Mouse (Mus musculus) stomach, postnatal 0 days (tissue): ENCODE data around the gene Dctn1. TPM values are rescaled to one million over a fixed set of nuclear protein-coding genes. Genes with fewer than 3 reads are reported as not detected.

Source experiments
- ATAC-seq: fragments of 200-750 bp; cut with Nextera tagmentation; 2 replicates; pipeline ENCODE4 v1.8.0; 2017; ENCODE audit not compliant: low FRiP score, low TSS enrichment
- DNase-seq: peaks from one replicate; pipeline ENCODE4 v3.0.0-alpha.2; 2016; ENCODE audit warnings: low spot score
- H3K27ac ChIP-seq: fragments of 300-500 bp; sonication (generic); replicated peaks from 2 replicates; pipeline ENCODE4 v1.5.1; 2014; ENCODE audit warnings: mild to moderate bottlenecking, control low read depth
- H3K27me3 ChIP-seq: fragments of 300-500 bp; sonication (generic); 2 replicates; pipeline ENCODE4 v1.6.1; 2014; ENCODE audit warnings: low read length; ENCODE audit not compliant: control insufficient read depth, insufficient read depth
- H3K36me3 ChIP-seq: fragments of 300-500 bp; sonication (generic); 2 replicates; pipeline ENCODE4 v1.6.1; 2014; ENCODE audit warnings: low read length, mixed read lengths; ENCODE audit not compliant: control insufficient read depth, insufficient read depth
- H3K4me1 ChIP-seq: fragments of 300-500 bp; sonication (generic); replicated peaks from 2 replicates; pipeline ENCODE4 v1.6.1; 2014; ENCODE audit warnings: antibody characterized with exemption; ENCODE audit not compliant: control insufficient read depth, insufficient read depth
- H3K4me2 ChIP-seq: fragments of 300-500 bp; sonication (generic); replicated peaks from 2 replicates; pipeline ENCODE4 v1.6.1; 2014; ENCODE audit warnings: low read depth, mild to moderate bottlenecking, control low read depth, moderate library complexity
- H3K4me3 ChIP-seq: fragments of 300-500 bp; sonication (generic); 2 replicates; pipeline ENCODE4 v1.5.1; 2014; ENCODE audit warnings: low read depth, low read length, control low read depth
- H3K9ac ChIP-seq: fragments of 300-500 bp; sonication (generic); 2 replicates; pipeline ENCODE4 v1.6.1; 2014; ENCODE audit warnings: mild to moderate bottlenecking, low read length, control low read depth, mixed read lengths
- H3K9me3 ChIP-seq: fragments of 300-500 bp; sonication (generic); 2 replicates; pipeline ENCODE4 v1.6.1; 2016; ENCODE audit warnings: low read length; ENCODE audit not compliant: control insufficient read depth
- CTCF ChIP-seq: IDR thresholded peaks from 2 replicates; pipeline ENCODE4 v1.5.1; 2016; ENCODE audit warnings: antibody characterized with exemption, low read depth, mild to moderate bottlenecking, moderate library complexity
- EP300 ChIP-seq: optimal IDR thresholded peaks from 2 replicates; pipeline ENCODE3; 2016; ENCODE audit warnings: antibody characterized with exemption
- WGBS: fragments of 180-500 bp; shearing (Covaris S2); extraction: QIAGEN DNeasy Blood & Tissue Kit; methylation state at CpG from one replicate; pipeline ENCODE4 v1.1.7; 2014; 5-methylcytosine and 5-hydroxymethylcytosine counted together
- polyA plus RNA-seq: library from polyadenylated mRNA; unstranded; fragments of >200 nt; fragmentation: Nextera tagmentation; extraction: Ambion mirVana; gene quantifications from 2 replicates; pipeline ENCODE4 v1.2.1, GENCODE M21; 2015

Gene Dctn1
- polyA plus RNA-seq = 42.9 and 43.5 TPM in 2 replicates

DNA sequence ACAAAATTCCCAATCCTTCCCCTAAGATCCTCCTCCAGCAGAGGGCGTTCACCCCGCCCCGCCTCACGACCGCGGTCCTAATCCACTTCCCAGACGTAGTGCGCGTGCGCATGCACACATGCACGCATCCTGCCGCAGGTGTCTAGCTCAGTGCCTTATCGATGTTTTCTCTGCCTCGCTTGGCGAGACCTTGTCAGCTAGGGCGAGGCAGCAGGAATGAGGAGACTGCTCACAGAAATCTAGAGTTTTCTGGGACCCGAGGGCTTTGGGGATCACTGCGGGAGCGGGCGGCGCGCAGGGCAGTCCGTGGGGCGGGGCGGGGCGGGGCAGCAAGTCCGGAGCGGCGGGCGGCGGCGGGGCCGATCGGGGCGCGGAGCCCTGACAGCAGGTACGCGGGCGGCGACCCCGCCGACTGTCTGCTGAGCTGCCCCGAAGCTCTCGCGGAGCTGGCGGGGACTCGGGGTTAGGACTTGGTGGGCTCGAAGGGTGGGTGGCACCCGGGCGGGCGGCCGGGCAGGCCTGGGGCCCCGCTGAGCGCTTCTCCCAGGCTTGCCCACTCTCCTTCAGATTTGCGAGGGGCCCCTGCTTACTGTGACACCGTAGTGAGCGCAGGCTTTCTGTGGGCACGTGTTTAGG lies at the start of gene Dctn1:
TSS of gene Dctn1 (plus strand) at position 314 of the 636 bp plus-strand sequence.
- no peaks in the 10 kb centered on the region for H3K36me3 ChIP-seq
- peak; percentile 62 for TF ChIP-seq EP300
- TF ChIP-seq CTCF = peak; percentile 96
- ATAC-seq (peak; percentile 85), DNase-seq (peak; percentile 95)
- H3K27me3 ChIP-seq = peaks cover 12% of the 10 kb centered on the region; the same call in 1 of the 2 replicates
- peak within 1 kb of the TSS; percentile 70 for H3K4me2 ChIP-seq
- peaks cover 5% of the 10 kb centered on the region for H3K4me1 ChIP-seq
- H3K4me3 ChIP-seq = peak within 1 kb of the TSS; percentile 94
- peak within 1 kb of the TSS; percentile 81 for H3K27ac ChIP-seq
- peak within 1 kb of the TSS; percentile 89 for H3K9ac ChIP-seq
- under 1% methylated on average over 57 of the region's 58 CpGs for WGBS
- H3K9me3 ChIP-seq = no peaks in the 10 kb centered on the region

DNA sequence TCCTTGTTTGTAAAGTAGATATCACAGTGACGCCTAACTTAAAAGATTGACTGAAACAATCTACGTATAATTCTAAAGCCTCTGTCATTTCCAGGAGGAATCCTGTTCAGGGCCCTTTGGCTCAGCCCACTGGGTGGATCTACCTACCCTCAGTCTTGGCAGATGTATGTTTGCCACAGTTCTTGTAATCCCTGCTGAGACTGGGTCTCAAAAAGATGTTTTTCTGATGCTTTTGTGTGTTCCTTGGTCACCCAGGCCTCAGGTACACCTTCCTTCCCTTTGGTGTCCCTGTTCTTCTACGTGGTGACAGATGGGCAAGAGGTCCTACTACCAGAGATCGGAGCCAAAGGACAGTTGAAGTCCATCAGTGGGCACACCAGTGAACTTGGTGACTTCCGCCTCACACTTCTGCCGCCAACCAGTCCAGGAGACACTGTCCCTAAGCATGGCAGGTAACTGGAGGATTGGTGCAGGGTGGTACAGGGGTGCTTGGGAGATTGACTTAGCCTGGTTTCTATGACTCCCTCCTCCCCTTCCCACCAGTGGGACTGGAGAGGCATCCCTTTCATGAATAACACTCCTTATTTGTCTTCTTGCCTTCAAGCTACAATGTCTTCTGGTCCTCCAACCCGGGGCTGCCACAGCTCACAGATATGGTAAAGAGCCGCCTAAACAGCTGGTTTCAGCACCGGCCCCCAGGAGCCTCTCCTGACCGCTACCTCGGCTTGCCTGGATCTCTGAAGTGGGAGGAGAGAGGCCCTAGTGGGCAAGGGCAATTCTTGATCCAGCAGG lies 49.2 kb upstream of the Dctn1 start:
- no peaks in the 10 kb centered on the region for H3K4me1 ChIP-seq
- ATAC-seq (no peak), DNase-seq (no peak)
- H3K4me3 ChIP-seq = peak overlapping the region; percentile 66
- peaks cover 5% of the 10 kb centered on the region for H3K36me3 ChIP-seq
- H3K27me3 ChIP-seq = no peaks in the 10 kb centered on the region
- peak overlapping the region; percentile 84 for H3K9ac ChIP-seq
- H3K9me3 ChIP-seq = no peaks in the 10 kb centered on the region
- peak overlapping the region; percentile 92; the same call in 1 of the 2 replicates for H3K27ac ChIP-seq
- peak overlapping the region; percentile 97 for H3K4me2 ChIP-seq
- TF ChIP-seq CTCF = no peak
- TF ChIP-seq EP300 = no peak
- 65% methylated on average over 11 of the region's 11 CpGs for WGBS

DNA sequence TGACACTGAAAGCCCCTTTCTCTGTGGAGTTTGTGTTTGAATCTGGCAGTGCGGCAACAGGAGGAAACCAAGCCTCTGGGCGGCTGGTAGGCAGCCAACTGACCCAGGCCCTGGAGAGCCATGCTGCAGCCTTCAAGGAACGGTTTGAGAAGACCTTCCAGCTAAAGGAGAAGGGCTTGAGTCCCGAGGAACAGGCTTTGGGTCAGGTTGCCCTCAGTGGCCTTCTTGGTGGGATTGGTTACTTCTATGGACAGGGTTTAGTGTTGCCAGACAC lies 48.6 kb upstream of the Dctn1 start:
- peaks cover 5% of the 10 kb centered on the region for H3K36me3 ChIP-seq
- DNase-seq = no peak
- no peaks in the 10 kb centered on the region for H3K27me3 ChIP-seq
- H3K9ac ChIP-seq = no peak overlapping the region
- TF ChIP-seq EP300 (no peak), CTCF (no peak)
- no peaks in the 10 kb centered on the region for H3K9me3 ChIP-seq
- WGBS = 85% methylated on average over 4 of the region's 4 CpGs
- ATAC-seq = no peak
- no peak overlapping the region for H3K27ac ChIP-seq
- H3K4me1 ChIP-seq = no peaks in the 10 kb centered on the region
- no peak overlapping the region for H3K4me2 ChIP-seq
- H3K4me3 ChIP-seq = no peak overlapping the region

DNA sequence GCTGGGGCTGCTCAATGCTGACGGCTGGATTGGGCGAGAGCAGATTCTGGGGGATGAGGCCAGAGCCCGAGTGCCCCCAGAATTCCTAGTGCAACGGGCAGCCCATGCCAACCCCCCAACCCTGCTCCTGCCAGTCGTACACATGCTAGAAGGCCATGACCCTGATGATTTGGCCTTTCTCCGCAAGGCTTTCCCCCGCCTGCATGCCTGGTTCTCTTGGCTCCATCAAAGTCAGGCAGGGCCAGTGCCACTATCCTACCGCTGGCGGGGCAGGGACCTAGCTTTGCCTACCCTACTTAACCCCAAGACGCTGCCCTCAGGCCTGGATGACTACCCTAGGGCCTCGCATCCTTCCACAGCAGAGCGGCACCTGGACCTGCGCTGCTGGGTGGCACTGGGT lies 48.1 kb upstream of the Dctn1 start:
- Histone ChIP-seq H3K27ac (no peak overlapping the region), H3K4me3 (no peak overlapping the region), H3K9me3 (no peaks in the 10 kb centered on the region), H3K4me1 (no peaks in the 10 kb centered on the region; the same call in 1 of the 2 replicates), H3K27me3 (no peaks in the 10 kb centered on the region), H3K36me3 (peaks cover 5% of the 10 kb centered on the region), H3K9ac (no peak overlapping the region), H3K4me2 (no peak overlapping the region)
- TF ChIP-seq EP300 (no peak), CTCF (no peak)
- 90% methylated on average over 13 of the region's 13 CpGs for WGBS
- ATAC-seq (no peak), DNase-seq (no peak)

DNA sequence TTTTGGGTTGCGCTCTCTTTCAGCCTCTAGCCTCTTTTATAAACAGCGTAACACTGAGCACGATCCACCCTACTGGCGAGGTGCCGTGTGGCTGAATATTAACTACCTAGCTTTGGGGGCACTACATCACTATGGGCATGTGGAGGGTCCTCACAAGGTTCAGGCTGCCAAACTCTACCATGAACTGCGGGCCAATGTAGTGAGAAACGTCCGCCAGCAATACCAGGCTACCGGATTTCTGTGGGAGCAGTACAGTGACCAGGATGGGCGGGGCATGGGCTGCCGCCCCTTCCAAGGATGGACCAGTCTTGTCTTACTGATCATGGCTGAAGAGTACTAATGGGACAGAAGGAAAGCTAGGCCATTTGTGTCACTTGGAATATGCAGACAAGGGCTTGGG lies 47.4 kb upstream of the Dctn1 start:
- TF ChIP-seq CTCF (no peak), EP300 (no peak)
- no peak for ATAC-seq
- no peaks in the 10 kb centered on the region; the same call in 1 of the 2 replicates for H3K4me1 ChIP-seq

More for the DNA sequence above, 47.4 kb upstream of the Dctn1 start:
- H3K9me3 ChIP-seq = no peaks in the 10 kb centered on the region
- H3K4me3 ChIP-seq = no peak overlapping the region
- WGBS = 72% methylated on average over 11 of the region's 11 CpGs
- H3K9ac ChIP-seq = no peak overlapping the region
- H3K27me3 ChIP-seq = no peaks in the 10 kb centered on the region
- no peak overlapping the region for H3K27ac ChIP-seq
- DNase-seq = no peak
- no peak overlapping the region for H3K4me2 ChIP-seq
- H3K36me3 ChIP-seq = peaks cover 5% of the 10 kb centered on the region
